Mouse (Mus musculus) pancreas, adult 10 weeks (tissue): ENCODE measurements around the gene Hcls1. TPM values are rescaled to one million over a fixed set of nuclear protein-coding genes. Genes with fewer than 3 reads are reported as not detected.

Source experiments
- polyA plus RNA-seq: library from polyadenylated mRNA; stranded (reverse); fragments of 350-450 nt; fragmentation: Illumina TruSeq; extraction: RNeasy Lipid Tissue Mini Kit (QIAGEN cat#74804); gene quantifications from one replicate; pipeline ENCODE4 v1.2.3, GENCODE M21; 2015; ENCODE audit warnings: low read depth, low replicate concordance; ENCODE audit not compliant: insufficient read depth

Gene Hcls1
- polyA plus RNA-seq = 2.0 TPM

GRCm38 (mm10) chr16:36934841-36935620 lies at the start of gene Hcls1:
Hcls1 (plus strand) TSS chr16:36934983.

GRCm38 (mm10) chr16:36989999-36990625 lies 55.3 kb downstream of the Hcls1 start, which contains the start of gene Fbxo40:
Fbxo40 (minus strand) TSS chr16:36990467.

GRCm38 (mm10) chr16:37011061-37011921 lies 76.5 kb downstream of the Hcls1 start, which contains the start of gene Polq:
Polq (plus strand) TSS chr16:37011786.

Other genes starting within 250 kb of the Hcls1 start
- 2.7 TPM for gene Ildr1, start 241.0 kb upstream of the Hcls1 start, polyA plus RNA-seq
- 3.4 TPM for gene Slc15a2, start 150.0 kb upstream of the Hcls1 start, polyA plus RNA-seq
- 3.3 TPM for gene Iqcb1, start 106.6 kb upstream of the Hcls1 start, polyA plus RNA-seq
- gene Eaf2, start 60.0 kb upstream of the Hcls1 start, polyA plus RNA-seq = 2.8 TPM
- 17.9 TPM for gene Golgb1, start 59.8 kb upstream of the Hcls1 start, polyA plus RNA-seq
- gene Fbxo40, start 55.5 kb downstream of the Hcls1 start, polyA plus RNA-seq = not detected
- not detected for gene Polq, start 76.8 kb downstream of the Hcls1 start, polyA plus RNA-seq